Mouse (Mus musculus) embryo, embryonic 10.5 days (tissue): ENCODE measurements around the gene Adarb2.
A peak's percentile ranks its signal among the peaks of the same experiment; 100 is the strongest.
"Not testable (repeated sequence)": the region's sequence is repeated elsewhere in the genome, so short reads cannot be mapped to it uniquely, and the experiment has no call there.

Experiments
- DNase-seq: peaks from one replicate; pipeline ENCODE4 v3.0.0-alpha.2; 2015; ENCODE audit warnings: low spot score

The Adarb2 gene

DNA sequence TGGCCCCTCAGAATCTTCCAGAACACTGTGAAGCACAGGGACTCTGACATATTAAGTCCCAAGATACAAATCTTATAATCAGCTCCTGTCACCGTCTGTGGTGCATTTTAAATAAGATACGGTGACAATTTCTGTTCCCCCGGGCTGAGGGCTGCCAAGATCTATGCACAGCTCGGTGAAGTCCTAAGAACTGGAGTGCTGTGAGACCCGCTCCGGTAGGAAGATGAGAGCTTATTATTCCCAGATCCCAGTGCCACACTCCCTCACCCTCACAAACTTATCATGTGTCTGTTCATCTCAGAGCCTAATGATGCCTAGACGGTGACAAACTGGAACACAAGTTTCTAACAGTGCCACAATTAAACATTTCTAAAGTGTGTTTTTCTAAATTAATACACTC lies 384.8 kb downstream of the Adarb2 start:
- DNase-seq = no peak

GRCm38 (mm10) chr13:8590460-8590859 lies 387.8 kb downstream of the Adarb2 start:
- DNase-seq = no peak

GRCm38 (mm10) chr13:8596977-8597646 lies 394.4 kb downstream of the Adarb2 start:
- DNase-seq = no peak

GRCm38 (mm10) chr13:8597647-8598017 lies 395.0 kb downstream of the Adarb2 start:
- DNase-seq = no peak

- DNase-seq = no peak
Measured at GRCm38 (mm10) chr13:8605645-8606044, 403.0 kb downstream of the Adarb2 start.

DNA sequence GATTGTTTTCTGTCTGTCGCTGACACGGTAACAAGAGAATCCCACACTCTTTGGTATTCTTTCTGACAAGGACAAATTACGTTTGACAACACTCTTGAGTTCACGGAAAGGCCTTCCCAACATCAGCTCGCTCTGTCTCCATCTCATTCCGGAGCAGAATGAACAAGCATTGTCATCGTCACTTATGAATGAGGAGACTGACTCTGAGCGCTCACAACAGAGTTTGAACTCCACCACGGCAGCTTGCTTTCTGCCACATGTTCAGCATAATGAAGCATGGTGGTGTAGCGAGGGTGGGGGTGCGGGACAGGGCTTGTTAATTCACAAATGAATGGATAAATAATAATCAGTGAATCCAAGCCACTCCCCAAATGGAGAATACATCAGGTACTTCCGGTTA lies 405.4 kb downstream of the Adarb2 start:
- DNase-seq = peak; percentile 19

GRCm38 (mm10) chr13:8608918-8609317 lies 406.3 kb downstream of the Adarb2 start:
- DNase-seq = not testable (repeated sequence)

- no peak for DNase-seq
Measured at GRCm38 (mm10) chr13:8610956-8611355, 408.3 kb downstream of the Adarb2 start.

DNA sequence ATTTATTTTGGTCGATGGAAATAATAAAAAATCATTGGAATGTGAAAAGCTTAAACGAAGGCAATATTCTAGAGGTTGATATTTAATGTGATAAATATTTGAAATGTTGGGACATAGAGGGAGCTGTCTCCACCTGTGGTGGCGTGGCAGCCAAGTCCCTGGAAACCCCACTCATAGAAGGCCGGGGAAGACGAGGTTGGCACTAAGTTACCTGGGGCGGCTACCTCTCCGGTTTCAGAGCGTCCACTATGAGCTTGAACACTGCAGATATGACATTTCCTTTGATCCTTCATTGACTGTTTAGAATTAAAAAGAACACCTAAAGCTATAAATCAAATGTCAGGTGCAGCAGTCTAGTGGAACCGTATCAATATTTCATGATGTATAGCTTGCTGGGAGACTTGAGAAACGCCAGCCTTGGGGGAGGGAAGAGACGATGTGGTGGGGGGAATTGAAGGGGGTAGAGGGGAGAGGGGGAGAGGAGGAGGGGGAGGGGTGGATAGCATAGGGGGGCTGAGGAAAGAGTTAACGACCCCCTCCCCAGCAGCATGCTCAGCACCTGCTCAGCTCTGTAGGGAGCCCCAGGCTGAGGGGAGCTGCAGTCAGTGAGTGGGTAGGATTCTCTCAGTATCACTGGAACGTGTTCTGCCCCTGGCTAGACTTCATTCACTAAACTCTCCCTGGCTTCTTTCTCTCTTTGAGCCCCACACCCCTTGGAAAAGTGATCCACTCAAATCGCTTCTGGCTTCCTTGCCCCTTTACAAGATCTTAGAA lies 410.1 kb downstream of the Adarb2 start:
- no peak for DNase-seq

DNA sequence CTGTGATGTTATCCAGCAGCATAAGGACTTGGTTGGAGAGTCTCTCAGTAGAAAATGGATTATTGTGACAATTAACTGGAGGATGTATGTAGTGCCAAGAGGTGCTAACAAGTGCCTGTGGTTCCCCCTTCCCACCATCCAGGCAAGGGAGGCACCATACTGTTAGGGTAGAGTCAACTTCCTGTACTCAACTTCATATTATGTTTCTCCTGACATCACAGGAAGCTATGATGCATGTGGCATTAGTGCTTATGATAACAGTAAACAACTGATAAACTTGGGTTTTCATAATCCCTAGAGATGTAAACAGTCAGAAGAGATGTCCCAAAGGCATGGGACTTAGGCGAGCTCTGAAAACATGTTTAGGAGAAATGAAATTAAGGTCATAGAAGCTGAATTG lies 414.0 kb downstream of the Adarb2 start:
- DNase-seq = no peak

- DNase-seq = no peak
Measured at GRCm38 (mm10) chr13:8622263-8622662, 419.6 kb downstream of the Adarb2 start.

- no peak for DNase-seq
Measured at GRCm38 (mm10) chr13:8629565-8629964, 426.9 kb downstream of the Adarb2 start.

DNA sequence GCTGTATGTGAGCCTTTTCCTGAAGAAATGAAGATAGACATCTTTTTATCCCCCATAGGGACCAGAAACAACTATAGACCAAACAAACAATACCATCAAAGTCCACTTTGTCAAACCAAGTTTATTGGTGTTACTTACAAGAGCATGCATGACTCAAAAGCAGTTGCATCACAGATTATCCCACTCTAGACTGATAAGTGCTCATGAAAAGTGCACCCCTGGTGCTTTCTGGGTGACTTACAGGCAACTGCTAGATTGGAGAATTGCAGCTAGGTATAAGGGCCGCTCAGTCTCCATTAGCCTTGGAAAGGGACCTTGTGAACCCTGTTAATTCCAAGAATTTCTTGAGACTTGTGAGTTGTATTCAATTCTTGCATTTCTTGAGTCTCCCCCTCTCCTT lies 429.0 kb downstream of the Adarb2 start:
- DNase-seq = no peak

- no peak for DNase-seq
Measured at GRCm38 (mm10) chr13:8632072-8632471, 429.4 kb downstream of the Adarb2 start.

DNA sequence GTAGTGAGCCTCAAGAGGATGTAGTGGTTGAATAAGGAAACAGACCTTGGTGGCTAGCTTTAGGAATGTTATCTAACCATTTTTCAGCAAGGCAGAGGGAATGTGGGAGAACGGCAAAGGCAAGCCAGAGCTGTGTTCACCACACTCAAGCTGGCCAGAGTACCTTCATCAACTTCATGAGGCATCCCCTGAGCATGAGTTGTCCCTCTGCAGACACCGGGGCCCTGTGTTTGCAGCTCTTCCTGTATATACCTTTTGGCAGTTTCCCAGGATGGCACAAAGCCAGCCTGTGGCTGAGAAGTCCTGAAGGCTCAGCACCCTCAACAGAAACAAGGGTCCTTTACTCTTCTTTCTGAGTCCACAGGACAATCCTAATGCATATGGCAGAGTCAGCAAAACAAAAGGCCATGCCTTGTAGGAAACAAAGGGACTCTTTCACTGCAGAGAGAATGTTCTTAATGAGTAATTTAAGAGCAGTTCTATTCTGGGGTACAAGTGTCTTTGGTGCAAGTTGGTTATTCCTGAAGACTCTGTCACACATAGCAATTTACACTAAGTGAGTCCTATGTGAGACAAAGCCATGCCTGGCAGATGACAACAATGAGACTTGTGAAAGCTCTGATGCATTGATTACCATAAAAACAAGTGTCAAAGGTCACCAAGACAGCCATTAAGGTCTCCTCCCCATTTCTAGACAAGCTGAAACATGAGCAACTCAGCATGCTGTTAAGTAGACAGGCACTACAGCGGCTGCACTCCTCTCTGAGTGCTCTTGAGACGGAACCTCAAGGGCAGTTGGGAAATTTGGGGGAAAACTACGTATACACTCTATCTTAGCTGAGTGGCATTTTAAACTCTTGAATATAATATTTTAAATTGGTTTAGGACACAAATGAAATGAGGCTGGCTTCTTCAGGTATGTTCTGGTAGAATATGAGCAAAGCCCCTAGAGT lies 431.0 kb downstream of the Adarb2 start:
- peak; percentile 24 for DNase-seq

DNA sequence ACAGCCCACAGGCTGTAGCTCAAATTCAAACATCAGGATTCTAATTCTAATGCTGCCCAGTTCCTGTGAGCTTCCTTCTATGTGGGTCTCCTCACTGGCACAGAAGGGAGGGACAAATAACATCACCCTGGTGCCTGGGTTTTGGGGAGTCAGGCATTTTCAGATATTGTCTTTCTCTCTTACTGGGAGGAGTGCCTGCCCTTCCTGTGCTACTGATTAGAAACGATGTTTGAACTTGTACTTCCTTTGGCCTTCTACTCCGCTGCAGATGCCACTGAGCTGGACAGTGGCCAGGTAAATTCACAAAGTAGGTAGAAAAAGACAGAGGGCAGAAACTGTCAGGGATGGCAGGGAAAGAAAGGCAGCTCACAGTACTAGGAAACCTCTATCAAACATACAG lies 439.4 kb downstream of the Adarb2 start:
- no peak for DNase-seq

DNA sequence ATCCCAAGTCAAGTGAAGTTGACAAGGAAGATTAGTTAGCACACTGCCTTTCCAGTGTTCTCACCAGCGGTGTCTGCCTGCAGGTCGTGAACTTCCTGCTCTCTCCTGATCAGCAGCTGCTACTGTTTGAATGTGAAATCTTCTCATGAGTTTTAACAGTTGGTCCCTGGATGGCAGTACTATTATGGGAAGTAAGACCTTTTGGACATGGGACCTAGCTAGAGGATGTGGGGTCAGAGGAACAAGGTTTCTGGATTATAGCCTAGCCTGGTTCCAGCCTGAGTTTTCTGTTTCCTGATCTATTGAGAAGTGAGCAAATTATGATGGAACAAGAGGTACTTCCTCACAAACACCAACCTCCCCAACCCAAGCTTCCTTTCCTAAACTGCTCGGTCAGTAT lies 441.3 kb downstream of the Adarb2 start:
- no peak for DNase-seq

GRCm38 (mm10) chr13:8644805-8645679 lies 442.4 kb downstream of the Adarb2 start:
- no peak for DNase-seq

- DNase-seq = no peak
Measured at GRCm38 (mm10) chr13:8649261-8649660, 446.6 kb downstream of the Adarb2 start.

GRCm38 (mm10) chr13:8664615-8665240 lies 462.1 kb downstream of the Adarb2 start:
- no peak for DNase-seq

- DNase-seq = no peak
Measured at GRCm38 (mm10) chr13:8677174-8677573, 474.5 kb downstream of the Adarb2 start.
